36 mouse cellular contexts compared by ENCODE assay signal in the genomic region with DNA sequence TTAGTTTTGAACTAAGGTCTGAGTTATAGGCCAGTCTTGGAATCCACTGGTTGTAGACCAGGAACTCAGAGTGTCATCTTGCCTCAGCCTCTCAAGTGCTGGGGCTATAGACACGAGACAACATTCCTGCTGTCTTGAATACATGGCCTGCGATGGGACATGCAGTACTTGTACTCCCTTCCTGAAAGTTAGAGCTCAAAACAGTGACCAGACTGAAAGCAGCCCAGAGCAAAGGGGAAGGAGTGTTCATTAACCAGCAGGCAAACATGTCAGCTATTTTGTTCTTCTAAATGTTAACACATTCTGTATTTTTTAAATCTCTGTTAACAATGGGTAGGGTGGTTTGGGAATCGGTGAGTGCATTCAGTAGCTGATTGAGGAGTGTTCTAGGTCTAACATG. TPM values are rescaled to one million over a fixed set of nuclear protein-coding genes. Genes with fewer than 3 reads are reported as not detected.
A peak's percentile ranks its signal among the peaks of the same experiment; 100 is the strongest.
DNase-seq lines count a peak whose midpoint lies in the region; ATAC-seq lines count a peak whose summit lies in the region.
"Had no signal": no experiment of that assay in that cellular context is flagged by ENCODE, and none has a peak within 500 bp of the region (broad histone marks: within the 10 kb centered on the region; RNA-seq: fewer than 3 reads in every experiment).

No protein-coding gene starts in this region.

- no peaks in the 10 kb centered on the region for H3K9me3 ChIP-seq in liver, embryonic 16.5 days (replicated peaks; ENCODE audit: control insufficient read depth, low read length)
- no peaks in the 10 kb centered on the region for H3K9me3 ChIP-seq in liver, embryonic 12.5 days (replicated peaks)
- H3K9me3 ChIP-seq: embryonic facial prominence, embryonic 13.5 days; forebrain, embryonic 10.5 days; forebrain, embryonic 15.5 days; G1E; hindbrain, embryonic 10.5 days; hindbrain, embryonic 15.5 days; limb, embryonic 10.5 days; limb, embryonic 15.5 days; lung, embryonic 15.5 days; midbrain, embryonic 10.5 days; midbrain, embryonic 15.5 days; neural tube, embryonic 15.5 days had no signal

- no peaks in the 10 kb centered on the region for H3K36me3 ChIP-seq in liver, embryonic 16.5 days (ENCODE audit: control insufficient read depth, insufficient read depth)
- H3K36me3 ChIP-seq in liver, embryonic 12.5 days = peaks cover 6% of the 10 kb centered on the region; the same call in 1 of the 2 replicates
- H3K36me3 ChIP-seq: G1E had no signal

- no peaks in the 10 kb centered on the region for H3K4me1 ChIP-seq in liver, embryonic 16.5 days (ENCODE audit: control insufficient read depth, low read depth, low read length)
- H3K4me1 ChIP-seq in liver, embryonic 12.5 days = no peaks in the 10 kb centered on the region
- H3K4me1 ChIP-seq: embryonic facial prominence, embryonic 13.5 days; forebrain, embryonic 10.5 days; forebrain, embryonic 15.5 days; hindbrain, embryonic 10.5 days; hindbrain, embryonic 15.5 days; limb, embryonic 10.5 days; limb, embryonic 15.5 days; lung, embryonic 15.5 days; midbrain, embryonic 10.5 days; midbrain, embryonic 15.5 days; neural tube, embryonic 15.5 days had no signal

- H3K4me2 ChIP-seq in liver, embryonic 16.5 days (ENCODE audit: low read depth, low read length) = peak overlapping the region; percentile 11; the same call in 1 of the 2 replicates
- H3K4me2 ChIP-seq in liver, embryonic 12.5 days = no peak overlapping the region
- H3K4me2 ChIP-seq: embryonic facial prominence, embryonic 13.5 days; forebrain, embryonic 15.5 days; hindbrain, embryonic 15.5 days; limb, embryonic 15.5 days; lung, embryonic 15.5 days; midbrain, embryonic 15.5 days; neural tube, embryonic 15.5 days had no signal

- no peak overlapping the region for H3K4me3 ChIP-seq in liver, embryonic 16.5 days (ENCODE audit: low read depth, low read length)
- no peak overlapping the region for H3K4me3 ChIP-seq in liver, embryonic 12.5 days
- H3K4me3 ChIP-seq: embryonic facial prominence, embryonic 13.5 days; forebrain, embryonic 10.5 days; forebrain, embryonic 15.5 days; gastrocnemius, adult 2 months; hindbrain, embryonic 10.5 days; hindbrain, embryonic 15.5 days; limb, embryonic 10.5 days; limb, embryonic 15.5 days; lung, embryonic 15.5 days; midbrain, embryonic 10.5 days; midbrain, embryonic 15.5 days; neural tube, embryonic 15.5 days had no signal

- 44% methylated on average over 3 of the region's 3 CpGs for WGBS in liver, embryonic 16.5 days (ENCODE audit: insufficient replicate concordance)
- WGBS in liver, embryonic 12.5 days (ENCODE audit: insufficient replicate concordance) = 57% methylated on average over 3 of the region's 3 CpGs

- peak; percentile 59 for DNase-seq in heart, adult 11 months
- no peak for DNase-seq in heart, adult 9 months (ENCODE audit: low spot score in 2 of 2)
- DNase-seq in kidney, postnatal 25 days = peak; percentile 58 to 79
- DNase-seq in layer of hippocampus, adult 11-12 months (ENCODE audit: low spot score) = no peak
- no peak for DNase-seq in right cerebral cortex, postnatal 14 days
- no peak for DNase-seq in spleen, adult 12 weeks (ENCODE audit: low spot score)
- DNase-seq: adrenal gland, adult 8-10 months; cerebellum, adult 11-12 months; cerebellum, adult 9-11 months; gastrocnemius, adult 2 months; gastrocnemius, postnatal 36 days; heart, postnatal 14 days; layer of hippocampus, adult 9-11 months; retina, postnatal 1 day; right cerebral cortex, postnatal 25 days; spleen, adult 18-20 months; thymus, adult 18-20 months; thymus, postnatal 25 days had no signal

- peak overlapping the region; percentile 64 for H3K27ac ChIP-seq in liver, embryonic 16.5 days (ENCODE audit: low read length)
- no peak overlapping the region for H3K27ac ChIP-seq in liver, embryonic 12.5 days
- H3K27ac ChIP-seq: embryonic facial prominence, embryonic 13.5 days; forebrain, embryonic 10.5 days; forebrain, embryonic 15.5 days; gastrocnemius, adult 2 months; hindbrain, embryonic 10.5 days; hindbrain, embryonic 15.5 days; limb, embryonic 10.5 days; limb, embryonic 15.5 days; lung, embryonic 15.5 days; midbrain, embryonic 10.5 days; midbrain, embryonic 15.5 days; neural tube, embryonic 15.5 days had no signal

- H3K9ac ChIP-seq in liver, embryonic 16.5 days (ENCODE audit: low read depth, low read length) = no peak overlapping the region
- no peak overlapping the region for H3K9ac ChIP-seq in liver, embryonic 12.5 days
- H3K9ac ChIP-seq: embryonic facial prominence, embryonic 13.5 days; forebrain, embryonic 15.5 days; hindbrain, embryonic 15.5 days; limb, embryonic 15.5 days; lung, embryonic 15.5 days; midbrain, embryonic 15.5 days; neural tube, embryonic 15.5 days had no signal

- peak; percentile 64 for ATAC-seq in liver, embryonic 16.5 days (ENCODE audit: low read depth)
- ATAC-seq in liver, embryonic 12.5 days = no peak
- ATAC-seq: forebrain, embryonic 15.5 days; inflammation-experienced regulatory T-cells, adult 6 months; midbrain, embryonic 15.5 days had no signal

- no peaks in the 10 kb centered on the region for H3K27me3 ChIP-seq in liver, embryonic 16.5 days (ENCODE audit: control insufficient read depth, insufficient read depth, low read depth, low read length)
- H3K27me3 ChIP-seq in liver, embryonic 12.5 days (replicated peaks) = no peaks in the 10 kb centered on the region
- H3K27me3 ChIP-seq: embryonic facial prominence, embryonic 13.5 days; forebrain, embryonic 15.5 days; hindbrain, embryonic 15.5 days; limb, embryonic 15.5 days; lung, embryonic 15.5 days; midbrain, embryonic 15.5 days; neural tube, embryonic 15.5 days had no signal

RNA-seq across cellular contexts. Expression of gene E130116L18Rik, which starts 24.1 kb away (rescaled TPM):
- polyA plus RNA-seq in liver, embryonic 16.5 days (2015; fragmentation: Nextera tagmentation; extraction: Ambion mirVana) = not detected in 2 replicates
- polyA plus RNA-seq in liver, embryonic 12.5 days (2016; fragmentation: Nextera tagmentation; extraction: Ambion mirVana) = 1.8 TPM in 1 of 2 replicates, not detected in the other
- polyA plus RNA-seq: embryonic facial prominence, embryonic 13.5 days; forebrain, embryonic 10.5 days; forebrain, embryonic 15.5 days; G1E; heart, embryonic 14.5 days; hindbrain, embryonic 10.5 days; hindbrain, embryonic 15.5 days; inflammation-experienced regulatory T-cells, adult 6 months; large intestine, adult 2 months; limb, embryonic 10.5 days; limb, embryonic 15.5 days; lung, embryonic 15.5 days; midbrain, embryonic 10.5 days; neural tube, embryonic 15.5 days; stomach, embryonic 16.5 days had no signal

RNA-seq across cellular contexts. Expression of gene Galnt11, which starts 25.3 kb away (rescaled TPM):
- 13.8 and 15.4 TPM in 2 replicates for polyA plus RNA-seq in liver, embryonic 16.5 days (2015; fragmentation: Nextera tagmentation; extraction: Ambion mirVana)
- polyA plus RNA-seq in liver, embryonic 12.5 days (2016; fragmentation: Nextera tagmentation; extraction: Ambion mirVana) = 9.4 and 9.7 TPM in 2 replicates
- polyA plus RNA-seq: G1E had no signal

Comparison
In these comparisons a context has a peak if more than half of its experiments do, and no peak if none do; other contexts are left out.
1. DNase-seq: peak in heart, adult 11 months (single experiment) and kidney, postnatal 25 days (2 of 2); none in heart, adult 9 months (0 of 2), layer of hippocampus, adult 11-12 months (single experiment), right cerebral cortex, postnatal 14 days (single experiment) and spleen, adult 12 weeks (single experiment).